Mouse (Mus musculus) E14TG2a.4 (cell line): ENCODE measurements at regions not wholly inside any gene's neighbourhood (a gene's known extent, or its start where the extent isn't known, plus 50 kb on each side); places are given as distances from the start of the nearest gene placed in this dataset.
A peak's percentile ranks its signal among the peaks of the same experiment; 100 is the strongest.

Source experiments
- H3K27me3 ChIP-seq: 2 replicates; pipeline ENCODE4 v1.6.1; 2014; ENCODE audit warnings: low read length, control low read depth; ENCODE audit not compliant: insufficient read depth
- H3K36me3 ChIP-seq: 2 replicates; pipeline ENCODE4 v1.6.1; 2014; ENCODE audit warnings: low read length, control low read depth; ENCODE audit not compliant: insufficient read depth
- H3K4me1 ChIP-seq: replicated peaks from 2 replicates; pipeline ENCODE4 v1.6.1; 2014; ENCODE audit warnings: low read depth, low read length, control low read depth
- H3K4me3 ChIP-seq: replicated peaks from 2 replicates; pipeline ENCODE4 v1.5.1; 2014; ENCODE audit warnings: mild to moderate bottlenecking, low read length
- H3K9me3 ChIP-seq: 2 replicates; pipeline ENCODE4 v1.6.1; 2014; ENCODE audit warnings: low read length, control low read depth
- CTCF ChIP-seq: conservative IDR thresholded peaks from 2 replicates; pipeline ENCODE4 v1.5.1; 2014; ENCODE audit warnings: low read length
- NANOG ChIP-seq: IDR thresholded peaks from 2 replicates; pipeline ENCODE4 v1.6.1; 2014; ENCODE audit warnings: borderline replicate concordance, low read length, mixed read lengths
- POU5F1 ChIP-seq: IDR thresholded peaks from 2 replicates; pipeline ENCODE4 v1.6.1; 2014; ENCODE audit warnings: low read length, borderline replicate concordance

DNA sequence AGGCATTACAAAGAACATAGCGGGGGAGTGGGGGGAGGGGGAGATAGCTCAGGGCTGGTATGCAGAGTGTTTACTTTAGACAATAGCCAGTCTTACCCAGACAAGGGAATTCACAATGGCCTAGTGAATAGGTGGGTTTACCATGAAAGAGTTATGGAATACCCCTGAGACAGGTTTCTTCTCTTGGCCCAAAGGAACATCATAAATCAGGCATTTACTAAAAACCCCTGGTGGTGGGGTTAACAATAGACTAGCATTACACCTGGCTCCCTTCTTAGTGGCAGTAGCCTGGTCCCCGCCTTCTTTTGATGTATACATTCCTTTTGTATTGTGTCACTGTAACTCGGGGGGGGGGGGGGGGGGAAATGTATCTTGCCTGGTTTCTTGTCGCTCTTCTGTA lies 696.8 kb upstream of the Gm10801 start:
- no peaks in the 10 kb centered on the region for H3K27me3 ChIP-seq
- TF ChIP-seq CTCF (no peak), POU5F1 (no peak), NANOG (peak; percentile 31; the same call in 1 of the 2 replicates)
- no peaks in the 10 kb centered on the region for H3K36me3 ChIP-seq
- peaks cover 27% of the 10 kb centered on the region for H3K4me1 ChIP-seq
- no peak overlapping the region for H3K4me3 ChIP-seq
- no peaks in the 10 kb centered on the region for H3K9me3 ChIP-seq

DNA sequence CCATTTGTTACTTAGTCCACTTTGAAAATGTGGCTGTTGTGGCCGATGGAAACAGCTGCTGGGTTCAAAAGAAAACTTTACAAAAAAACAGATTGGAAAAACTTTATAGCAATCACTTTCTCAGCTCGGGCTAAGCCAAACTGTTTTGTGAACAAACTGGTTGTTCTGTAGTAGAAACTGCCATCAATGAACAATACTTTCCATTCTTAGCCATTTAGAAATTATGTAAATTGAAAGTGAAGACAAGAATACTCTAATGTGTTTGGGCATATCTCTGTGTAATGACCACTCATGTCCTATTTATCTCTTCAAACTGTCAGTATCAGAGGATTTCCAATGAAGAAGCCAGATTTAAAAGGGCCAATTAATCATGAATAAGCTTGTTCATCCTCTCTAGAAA lies 686.6 kb upstream of the Gm10801 start:
- TF ChIP-seq NANOG: no peak
- TF ChIP-seq CTCF: no peak
- TF ChIP-seq POU5F1: no peak
- no peak overlapping the region for H3K4me3 ChIP-seq
- no peaks in the 10 kb centered on the region for H3K9me3 ChIP-seq
- no peaks in the 10 kb centered on the region for H3K36me3 ChIP-seq
- H3K27me3 ChIP-seq: no peaks in the 10 kb centered on the region
- no peaks in the 10 kb centered on the region; the same call in 1 of the 2 replicates for H3K4me1 ChIP-seq

DNA sequence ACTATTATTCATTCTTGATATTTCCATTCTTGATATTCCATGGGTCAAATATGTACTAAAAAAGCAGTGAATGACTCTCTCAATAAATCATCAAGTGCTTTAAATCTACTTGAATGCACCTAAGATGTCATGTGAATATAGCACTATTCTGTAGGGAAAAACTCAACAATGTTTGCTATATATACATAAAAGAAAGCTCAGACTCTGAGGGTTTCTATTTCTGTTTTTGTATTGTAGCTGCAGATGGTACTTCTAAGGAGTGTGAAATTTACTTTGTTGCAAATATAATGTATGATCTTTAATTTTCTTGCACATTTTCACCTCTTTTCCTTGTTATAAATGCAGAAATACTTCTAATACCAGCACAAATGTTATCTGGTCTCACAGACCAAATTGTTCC lies 671.4 kb upstream of the Gm10801 start:
- H3K36me3 ChIP-seq: no peaks in the 10 kb centered on the region
- TF ChIP-seq POU5F1 (no peak), CTCF (no peak), NANOG (no peak)
- H3K4me3 ChIP-seq: no peak overlapping the region
- no peaks in the 10 kb centered on the region for H3K4me1 ChIP-seq
- no peaks in the 10 kb centered on the region for H3K27me3 ChIP-seq
- H3K9me3 ChIP-seq: peaks cover 32% of the 10 kb centered on the region

DNA sequence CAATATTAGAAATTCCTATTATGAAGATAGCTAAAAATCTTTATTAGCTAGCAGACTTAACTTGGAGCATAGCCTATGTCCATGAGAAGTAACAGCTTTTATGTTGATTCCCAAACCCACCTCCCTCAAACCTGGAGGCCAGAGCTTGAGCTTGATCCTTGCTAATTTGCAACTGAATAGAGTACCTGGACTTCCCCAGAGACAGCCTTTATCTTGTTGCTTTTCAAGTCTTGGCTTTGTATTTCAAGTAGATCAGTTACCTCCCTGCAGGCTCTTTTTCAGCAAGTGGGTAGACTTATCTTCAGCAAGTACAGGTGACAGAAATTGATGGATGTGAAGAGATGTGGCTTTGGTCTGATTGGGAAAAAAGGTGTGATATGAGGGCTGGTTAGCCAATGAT lies 630.1 kb upstream of the Gm10801 start:
- H3K9me3 ChIP-seq: peaks cover 43% of the 10 kb centered on the region
- no peaks in the 10 kb centered on the region for H3K4me1 ChIP-seq
- TF ChIP-seq CTCF: no peak
- no peak for TF ChIP-seq POU5F1
- TF ChIP-seq NANOG: no peak
- H3K27me3 ChIP-seq: no peaks in the 10 kb centered on the region
- no peak overlapping the region for H3K4me3 ChIP-seq
- no peaks in the 10 kb centered on the region for H3K36me3 ChIP-seq

DNA sequence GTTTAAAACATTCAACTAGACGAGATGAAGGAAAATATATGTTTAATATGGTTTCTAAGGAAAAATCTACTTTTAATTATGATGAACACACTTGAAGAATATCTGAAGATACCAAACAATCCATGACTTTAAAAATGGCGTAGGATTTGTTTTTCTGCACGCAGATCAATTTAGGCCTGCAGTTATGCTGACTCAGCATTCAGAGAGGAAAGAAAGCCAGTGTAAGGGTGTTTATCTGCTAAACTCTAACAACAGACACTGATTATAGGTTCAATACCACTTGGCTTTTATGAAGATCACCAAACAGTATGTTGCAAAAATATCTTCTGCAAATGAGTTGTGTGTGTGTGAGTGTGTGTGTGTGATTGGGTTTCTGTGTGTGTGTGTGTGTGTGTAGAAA lies 623.3 kb upstream of the Gm10801 start:
- peaks cover 11% of the 10 kb centered on the region for H3K9me3 ChIP-seq
- TF ChIP-seq POU5F1 (no peak), NANOG (no peak), CTCF (no peak)
- no peaks in the 10 kb centered on the region for H3K36me3 ChIP-seq
- H3K27me3 ChIP-seq: no peaks in the 10 kb centered on the region
- no peaks in the 10 kb centered on the region for H3K4me1 ChIP-seq
- no peak overlapping the region for H3K4me3 ChIP-seq
